Comparison of ENCODE assay signal across 1 mouse cellular context in genomic region chr11:67051676-67052320, GRCm38 (mm10).
TF ChIP-seq lines count a peak whose summit lies in the region.

No protein-coding gene starts in this region.

TF ChIP-seq in CH12.LX, 34 proteins besides CTCF, POLR2A, EP300 and RAD21 (continued from another document):
- TF ChIP-seq MEF2A (IDR thresholded peaks at IDR 0.05; ENCODE audit: borderline replicate concordance, low read depth, low read length) (no peak), JUN (IDR thresholded peaks at IDR 0.05; ENCODE audit: insufficient read depth, low read depth, low read length) (no peak), UBTF (IDR thresholded peaks at IDR 0.05; ENCODE audit: low read depth, low read length) (no peak), HCFC1 (IDR thresholded peaks at IDR 0.05; ENCODE audit: low read depth, low read length) (no peak), CHD2 (IDR thresholded peaks at IDR 0.05; ENCODE audit: low read length) (no peak), IRF4 (IDR thresholded peaks at IDR 0.05; ENCODE audit: low read depth, low read length) (no peak), RCOR1 (conservative IDR thresholded peaks at IDR 0.05; ENCODE audit: low read depth, low read length) (no peak), MXI1 (IDR thresholded peaks at IDR 0.05; ENCODE audit: low read depth, low read length) (no peak), ELF1 (IDR thresholded peaks at IDR 0.05; ENCODE audit: low read depth, low read length) (no peak)
